Mouse (Mus musculus): Measurements from ENCODE around the gene Atm. TPM values are rescaled to one million over a fixed set of nuclear protein-coding genes. Genes with fewer than 3 reads are reported as not detected.
A peak's percentile ranks its signal among the peaks of the same experiment; 100 is the strongest.

The Atm gene
- polyA plus RNA-seq, 1 experiment, result 43.9 TPM

DNA sequence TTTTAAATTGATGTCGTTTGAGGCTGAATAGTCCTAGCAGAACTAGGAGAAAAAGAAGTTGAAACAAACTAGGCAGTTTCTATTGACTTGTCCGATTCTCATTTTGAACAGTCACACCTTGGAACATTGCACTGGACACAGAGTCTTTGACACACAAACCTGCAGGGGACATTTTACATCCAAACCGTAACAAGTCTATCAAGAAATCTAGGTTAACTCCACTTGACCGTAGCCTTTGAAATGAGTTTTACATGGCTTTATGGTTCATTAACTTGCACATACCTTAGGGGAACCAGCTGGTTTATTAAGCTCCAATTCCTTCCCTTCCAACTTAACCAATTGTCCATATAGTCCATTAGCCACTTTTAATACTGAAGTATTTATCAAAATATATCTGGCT, 135.8 kb downstream of the Atm start:
- no peak overlapping the region for H3K9ac ChIP-seq (ENCODE audit: low read depth, poor library complexity, severe bottlenecking)
- H3K4me1 ChIP-seq (ENCODE audit: control insufficient read depth, insufficient read depth, low read length), result no peaks in the 10 kb centered on the region
- no peak overlapping the region for H3K4me3 ChIP-seq (ENCODE audit: low read depth, low read length)
- TF ChIP-seq CTCF (IDR thresholded peaks at IDR 0.05; ENCODE audit: low read depth, low read length), result no peak
- TF ChIP-seq POLR2A (IDR thresholded peaks at IDR 0.05; ENCODE audit: insufficient read depth, low read length), result no peak
- no peak for TF ChIP-seq EP300 (IDR thresholded peaks at IDR 0.05; ENCODE audit: insufficient read depth, low read depth, low read length)
- H3K27ac ChIP-seq (ENCODE audit: insufficient read depth, low read length), result no peak overlapping the region
- H3K9me3 ChIP-seq (replicated peaks; ENCODE audit: control insufficient read depth, insufficient read depth, low read length, poor library complexity, severe bottlenecking), result no peaks in the 10 kb centered on the region
- H3K27me3 ChIP-seq (ENCODE audit: control insufficient read depth, insufficient read depth, low read length, poor library complexity, severe bottlenecking), result no peaks in the 10 kb centered on the region
- no peaks in the 10 kb centered on the region for H3K36me3 ChIP-seq (ENCODE audit: control insufficient read depth, insufficient read depth, low read length, poor library complexity, severe bottlenecking)

DNA sequence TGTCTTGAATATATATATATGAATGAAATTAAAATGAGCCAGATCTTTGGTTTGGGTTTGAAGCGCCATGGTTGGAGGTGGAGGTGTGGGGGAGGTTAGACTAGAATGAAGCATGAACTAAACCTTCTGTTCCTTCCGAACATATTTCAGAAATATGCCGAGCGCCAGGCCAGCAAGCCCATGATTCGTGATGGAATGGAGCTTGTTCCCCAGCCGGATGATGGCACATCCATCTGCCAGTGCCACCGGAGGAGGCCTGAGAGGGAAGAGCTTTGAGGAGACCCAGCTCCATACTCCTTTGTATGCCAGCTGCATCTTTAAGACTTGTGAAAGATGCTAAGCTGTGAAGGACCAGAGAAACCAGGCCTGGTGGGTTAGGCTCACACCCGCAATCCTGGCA, 137.0 kb downstream of the Atm start:
- Histone ChIP-seq H3K36me3 (ENCODE audit: control insufficient read depth, insufficient read depth, low read length, poor library complexity, severe bottlenecking) (no peaks in the 10 kb centered on the region), H3K4me1 (ENCODE audit: control insufficient read depth, insufficient read depth, low read length) (no peaks in the 10 kb centered on the region), H3K9me3 (replicated peaks; ENCODE audit: control insufficient read depth, insufficient read depth, low read length, poor library complexity, severe bottlenecking) (no peaks in the 10 kb centered on the region), H3K27ac (ENCODE audit: insufficient read depth, low read length) (no peak overlapping the region), H3K27me3 (ENCODE audit: control insufficient read depth, insufficient read depth, low read length, poor library complexity, severe bottlenecking) (no peaks in the 10 kb centered on the region), H3K4me3 (ENCODE audit: low read depth, low read length) (no peak overlapping the region), H3K9ac (ENCODE audit: low read depth, poor library complexity, severe bottlenecking) (no peak overlapping the region)
- TF ChIP-seq POLR2A (IDR thresholded peaks at IDR 0.05; ENCODE audit: insufficient read depth, low read length) (no peak), EP300 (IDR thresholded peaks at IDR 0.05; ENCODE audit: insufficient read depth, low read depth, low read length) (no peak), CTCF (IDR thresholded peaks at IDR 0.05; ENCODE audit: low read depth, low read length) (no peak)

DNA sequence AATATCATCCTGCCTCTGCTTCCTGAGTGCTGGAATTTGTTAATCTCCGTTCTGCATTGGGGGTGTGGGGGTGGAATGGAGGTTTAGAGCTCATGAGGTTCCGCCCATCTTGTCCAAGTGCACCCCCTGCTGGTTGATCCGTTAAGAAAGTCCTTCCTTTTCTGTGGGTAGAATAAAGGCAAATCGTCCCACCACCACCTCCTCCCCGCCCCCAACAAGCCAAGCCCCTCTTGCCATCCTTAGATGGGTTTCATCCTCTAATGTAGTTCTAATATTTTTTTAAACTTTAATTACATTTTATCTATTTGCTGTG, 138.2 kb downstream of the Atm start:
- TF ChIP-seq CTCF (IDR thresholded peaks at IDR 0.05; ENCODE audit: low read depth, low read length), result peak; percentile 65
- TF ChIP-seq POLR2A (IDR thresholded peaks at IDR 0.05; ENCODE audit: insufficient read depth, low read length), result no peak
- no peaks in the 10 kb centered on the region for H3K9me3 ChIP-seq (replicated peaks; ENCODE audit: control insufficient read depth, insufficient read depth, low read length, poor library complexity, severe bottlenecking)
- H3K27ac ChIP-seq (ENCODE audit: insufficient read depth, low read length), result no peak overlapping the region
- H3K4me1 ChIP-seq (ENCODE audit: control insufficient read depth, insufficient read depth, low read length), result no peaks in the 10 kb centered on the region
- no peaks in the 10 kb centered on the region for H3K36me3 ChIP-seq (ENCODE audit: control insufficient read depth, insufficient read depth, low read length, poor library complexity, severe bottlenecking)
- peak overlapping the region; percentile 27 for H3K4me3 ChIP-seq (ENCODE audit: low read depth, low read length)
- H3K27me3 ChIP-seq (ENCODE audit: control insufficient read depth, insufficient read depth, low read length, poor library complexity, severe bottlenecking), result no peaks in the 10 kb centered on the region
- H3K9ac ChIP-seq (ENCODE audit: low read depth, poor library complexity, severe bottlenecking), result peak overlapping the region; percentile 59; the same call in 1 of the 2 replicates

DNA sequence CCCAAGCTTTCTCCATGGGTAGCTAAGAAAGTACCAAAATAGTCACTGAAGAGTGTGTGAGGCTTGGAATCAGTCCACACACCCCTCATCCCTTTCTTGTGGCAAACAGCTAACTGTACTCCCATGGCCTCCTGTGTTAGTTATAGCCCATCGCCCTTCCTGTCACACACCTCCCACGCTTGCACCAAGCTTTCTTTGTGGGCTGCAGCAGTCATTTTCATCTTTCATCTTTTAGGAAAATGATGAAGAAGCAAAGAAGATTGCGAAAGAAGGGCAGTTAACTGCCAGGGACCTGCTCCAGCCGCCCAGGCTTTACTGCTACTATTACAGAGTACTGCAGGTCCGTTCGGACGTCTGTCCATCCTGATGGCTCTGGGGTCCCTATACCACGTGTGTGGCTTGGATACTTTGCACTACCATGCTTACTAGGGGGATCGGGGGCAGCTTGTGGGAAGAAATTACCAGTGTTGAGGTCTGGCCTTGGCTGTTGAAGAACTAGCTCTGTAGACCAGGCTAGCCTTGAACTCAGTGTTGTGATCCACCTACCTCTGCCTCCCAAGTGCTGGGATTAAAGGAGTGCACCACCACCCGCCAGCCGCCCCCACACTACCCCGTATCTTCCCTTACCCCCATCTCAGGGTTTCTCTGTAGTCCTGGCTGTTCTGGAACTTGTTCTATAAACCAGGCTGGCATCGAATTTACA, 138.7 kb downstream of the Atm start:
- Histone ChIP-seq H3K27me3 (ENCODE audit: control insufficient read depth, insufficient read depth, low read length, poor library complexity, severe bottlenecking) (no peaks in the 10 kb centered on the region), H3K36me3 (ENCODE audit: control insufficient read depth, insufficient read depth, low read length, poor library complexity, severe bottlenecking) (no peaks in the 10 kb centered on the region), H3K9me3 (replicated peaks; ENCODE audit: control insufficient read depth, insufficient read depth, low read length, poor library complexity, severe bottlenecking) (no peaks in the 10 kb centered on the region), H3K4me3 (ENCODE audit: low read depth, low read length) (peak overlapping the region; percentile 27), H3K9ac (ENCODE audit: low read depth, poor library complexity, severe bottlenecking) (peak overlapping the region; percentile 59; the same call in 1 of the 2 replicates), H3K27ac (ENCODE audit: insufficient read depth, low read length) (no peak overlapping the region), H3K4me1 (ENCODE audit: control insufficient read depth, insufficient read depth, low read length) (no peaks in the 10 kb centered on the region)
- TF ChIP-seq CTCF (IDR thresholded peaks at IDR 0.05; ENCODE audit: low read depth, low read length) (no peak), POLR2A (IDR thresholded peaks at IDR 0.05; ENCODE audit: insufficient read depth, low read length) (no peak), EP300 (IDR thresholded peaks at IDR 0.05; ENCODE audit: insufficient read depth, low read depth, low read length) (no peak)

DNA sequence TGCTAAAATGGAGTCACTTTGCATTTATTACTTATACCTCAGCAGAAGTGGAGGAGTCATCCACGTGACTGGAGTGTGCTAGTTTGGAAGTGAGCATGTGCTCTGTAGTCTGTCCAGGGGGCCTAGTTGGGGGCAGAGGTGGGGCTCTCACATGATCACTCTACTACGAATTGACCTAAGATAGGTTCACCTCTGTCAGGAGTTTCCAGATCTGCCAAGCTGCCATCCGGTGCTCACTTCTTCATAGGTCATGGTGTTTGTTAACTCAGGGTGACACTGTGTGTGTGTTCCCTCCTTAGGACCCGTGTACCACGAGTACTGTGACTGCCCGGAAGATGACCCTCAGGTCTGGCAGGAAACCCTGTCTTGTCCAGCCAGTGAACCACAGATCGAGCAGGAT, 146.4 kb downstream of the Atm start:
- Histone ChIP-seq H3K9me3 (replicated peaks; ENCODE audit: control insufficient read depth, insufficient read depth, low read length, poor library complexity, severe bottlenecking) (no peaks in the 10 kb centered on the region), H3K27me3 (ENCODE audit: control insufficient read depth, insufficient read depth, low read length, poor library complexity, severe bottlenecking) (no peaks in the 10 kb centered on the region), H3K36me3 (ENCODE audit: control insufficient read depth, insufficient read depth, low read length, poor library complexity, severe bottlenecking) (no peaks in the 10 kb centered on the region), H3K4me3 (ENCODE audit: low read depth, low read length) (no peak overlapping the region), H3K27ac (ENCODE audit: insufficient read depth, low read length) (no peak overlapping the region), H3K9ac (ENCODE audit: low read depth, poor library complexity, severe bottlenecking) (no peak overlapping the region), H3K4me1 (ENCODE audit: control insufficient read depth, insufficient read depth, low read length) (no peaks in the 10 kb centered on the region)
- TF ChIP-seq CTCF (IDR thresholded peaks at IDR 0.05; ENCODE audit: low read depth, low read length) (no peak), EP300 (IDR thresholded peaks at IDR 0.05; ENCODE audit: insufficient read depth, low read depth, low read length) (no peak), POLR2A (IDR thresholded peaks at IDR 0.05; ENCODE audit: insufficient read depth, low read length) (no peak)

Other genes with a start within 250 kb of the Atm start
- 0.40 and 0.64 TPM in 2 replicates for gene Exph5, start 235.1 kb downstream of the Atm start, polyA plus RNA-seq (2011; ENCODE audit: insufficient read depth, insufficient read length, low read depth, missing spikeins)
- gene Kdelc2, start 152.7 kb downstream of the Atm start, polyA plus RNA-seq (2011; ENCODE audit: insufficient read depth, insufficient read length, low read depth, missing spikeins), result 16.9 and 18.4 TPM in 2 replicates
- 3.5 and 5.1 TPM in 2 replicates for gene 4930550C14Rik, start 134.4 kb downstream of the Atm start, polyA plus RNA-seq (2011; ENCODE audit: insufficient read depth, insufficient read length, low read depth, missing spikeins)
- 41.5 and 44.5 TPM in 2 replicates for gene Npat, start 307 bp upstream of the Atm start, polyA plus RNA-seq (2011; ENCODE audit: insufficient read depth, insufficient read length, low read depth, missing spikeins)
- 17.9 and 20.7 TPM in 2 replicates for gene Acat1, start 73.6 kb upstream of the Atm start, polyA plus RNA-seq (2011; ENCODE audit: insufficient read depth, insufficient read length, low read depth, missing spikeins)
- 69.9 and 76.9 TPM in 2 replicates for gene Cul5, start 133.3 kb upstream of the Atm start, polyA plus RNA-seq (2011; ENCODE audit: insufficient read depth, insufficient read length, low read depth, missing spikeins)
- 1.3 and 1.6 TPM in 2 replicates for gene Rab39, start 169.5 kb upstream of the Atm start, polyA plus RNA-seq (2011; ENCODE audit: insufficient read depth, insufficient read length, low read depth, missing spikeins)
- 52.8 and 53.7 TPM in 2 replicates for gene Slc35f2, start 234.8 kb upstream of the Atm start, polyA plus RNA-seq (2011; ENCODE audit: insufficient read depth, insufficient read length, low read depth, missing spikeins)